Mouse (Mus musculus) adrenal gland, adult (tissue): ENCODE data around the gene Pinlyp.
"Not testable (repeated sequence)": the region's sequence is repeated elsewhere in the genome, so short reads cannot be mapped to it uniquely, and the experiment has no call there.

Experiments
- DNase-seq, 2 experiments: peaks; one replicate each; pipeline ENCODE4 v3.0.0; 2022 to 2023; ENCODE audit warnings: low spot score in 1 of 2; ENCODE audit not compliant: inconsistent age in 2 of 2

Gene Pinlyp

GRCm38 (mm10) chr7:24525686-24526420 is 20.1 kb downstream of the Pinlyp start:
- no peak for DNase-seq

GRCm38 (mm10) chr7:24524978-24525377 is 20.9 kb downstream of the Pinlyp start:
- DNase-seq: no peak

GRCm38 (mm10) chr7:24523723-24524122 is 22.2 kb downstream of the Pinlyp start:
- DNase-seq: no peak

GRCm38 (mm10) chr7:24522805-24523204 is 23.1 kb downstream of the Pinlyp start:
- DNase-seq: no peak

GRCm38 (mm10) chr7:24520054-24520453 is 25.9 kb downstream of the Pinlyp start:
- DNase-seq: not testable (repeated sequence)

DNA sequence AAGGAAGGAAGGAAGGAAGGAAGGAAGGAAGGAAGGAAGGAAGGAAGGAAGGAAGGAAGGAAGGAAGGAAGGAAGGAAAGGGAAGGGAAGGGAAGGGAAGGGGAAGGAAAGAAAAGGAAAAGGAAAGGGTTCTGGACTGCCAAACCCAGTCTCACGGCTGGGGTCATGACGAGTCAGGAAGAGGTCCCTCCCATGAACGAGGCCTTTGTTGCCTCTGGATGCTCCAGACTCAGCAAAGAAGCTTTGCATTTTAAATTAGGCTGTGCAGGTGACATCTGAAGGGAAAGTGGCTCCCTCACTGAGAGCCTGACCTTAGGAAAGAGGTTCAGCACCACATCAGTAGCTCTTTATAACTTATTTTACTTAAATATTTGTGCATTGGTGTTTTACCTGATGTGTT is 26.8 kb downstream of the Pinlyp start:
- DNase-seq: no peak

- no peak for DNase-seq
These were observed 28.3 kb downstream of the Pinlyp start for GRCm38 (mm10) chr7:24517654-24518053.

- no peak for DNase-seq
These were observed 28.8 kb downstream of the Pinlyp start for GRCm38 (mm10) chr7:24517077-24517476.

DNA sequence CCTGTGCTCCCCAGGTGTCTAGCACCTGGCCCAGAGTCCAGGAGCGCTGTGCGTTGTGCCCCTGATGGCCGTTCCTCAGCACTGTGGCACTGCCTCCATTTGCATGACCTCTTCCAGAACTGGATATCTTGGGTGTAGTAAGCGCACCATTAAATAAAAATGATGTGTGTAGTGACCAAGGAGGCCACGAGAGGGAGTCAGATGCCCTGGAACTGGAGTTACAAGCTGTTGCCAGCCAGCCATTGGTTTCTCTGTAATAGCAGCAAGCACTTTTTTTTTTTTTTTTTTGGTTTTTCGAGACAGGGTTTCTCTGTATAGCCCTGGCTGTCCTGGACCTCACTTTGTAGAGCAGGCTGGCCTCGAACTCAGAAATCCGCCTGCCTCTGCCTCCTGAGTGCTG is 29.6 kb downstream of the Pinlyp start:
- peak in 1 of 2 experiments; percentile 64 for DNase-seq

DNA sequence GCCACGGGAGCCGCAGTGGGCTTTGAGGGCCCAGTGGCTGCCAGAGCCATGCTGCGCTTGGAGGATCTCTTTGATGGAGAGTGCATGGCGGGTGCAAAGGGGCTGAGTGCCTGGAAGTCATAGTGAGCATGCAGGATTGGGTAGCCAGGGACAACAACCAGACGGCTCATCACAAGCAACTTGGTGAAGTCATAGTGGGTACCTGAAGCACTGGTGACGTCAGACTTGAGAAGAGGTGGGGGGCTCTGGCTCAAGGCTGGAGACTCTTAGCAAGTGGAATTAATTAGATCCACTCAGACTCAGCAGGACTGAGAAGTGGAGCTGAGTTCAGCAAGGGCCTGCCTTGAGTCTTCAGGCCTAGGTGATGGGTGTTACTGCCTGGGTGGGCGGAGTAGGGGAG is 33.6 kb downstream of the Pinlyp start, which contains the start of gene AC161166.1:
AC161166.1 (minus strand) TSS at position 101 of the 400 bp plus-strand sequence.
- no peak for DNase-seq

DNA sequence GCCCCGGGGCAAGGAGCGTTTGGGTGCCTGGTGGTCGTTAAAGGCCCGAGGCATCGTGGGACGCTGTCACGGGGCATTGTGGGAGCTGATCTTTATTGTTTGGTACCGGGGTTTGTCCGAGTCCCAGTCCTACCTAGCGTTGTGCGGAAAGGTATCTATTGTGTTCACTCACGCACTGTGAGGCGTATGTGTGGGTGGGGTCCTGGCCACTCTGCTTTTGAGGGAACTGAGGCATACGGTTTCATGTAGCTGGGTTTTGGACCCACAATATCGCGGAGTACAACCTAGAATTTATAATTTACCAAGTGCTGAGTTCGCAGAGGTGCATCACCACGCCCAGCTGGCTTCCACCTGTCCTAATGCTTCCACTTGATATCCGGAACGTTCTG is 38.2 kb downstream of the Pinlyp start:
- DNase-seq: no peak

GRCm38 (mm10) chr7:24506838-24507725 is 38.8 kb downstream of the Pinlyp start, which contains the start of gene Zfp428:
Gene Zfp428 (plus strand): TSS chr7:24507006.
- DNase-seq: peak; percentile 86 to 96

DNA sequence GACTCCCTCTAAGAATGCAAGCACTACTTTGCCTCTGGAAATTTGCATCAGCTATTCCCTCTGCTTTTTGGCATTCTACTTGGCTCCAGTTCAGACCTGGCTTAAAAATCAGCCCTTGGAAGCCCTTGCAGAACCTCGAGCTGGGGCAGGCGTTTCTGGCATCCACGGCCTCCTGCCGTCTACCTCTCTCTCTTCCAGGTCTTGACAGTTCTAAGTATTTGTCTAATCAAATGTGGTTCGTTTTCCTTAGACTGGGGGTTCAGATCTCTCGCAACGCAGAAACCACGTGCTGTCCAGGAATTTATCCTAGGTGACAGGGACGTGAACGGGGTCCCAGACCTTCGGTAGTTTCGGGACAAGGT is 39.5 kb downstream of the Pinlyp start:
- peak; percentile 36 to 84 for DNase-seq

DNA sequence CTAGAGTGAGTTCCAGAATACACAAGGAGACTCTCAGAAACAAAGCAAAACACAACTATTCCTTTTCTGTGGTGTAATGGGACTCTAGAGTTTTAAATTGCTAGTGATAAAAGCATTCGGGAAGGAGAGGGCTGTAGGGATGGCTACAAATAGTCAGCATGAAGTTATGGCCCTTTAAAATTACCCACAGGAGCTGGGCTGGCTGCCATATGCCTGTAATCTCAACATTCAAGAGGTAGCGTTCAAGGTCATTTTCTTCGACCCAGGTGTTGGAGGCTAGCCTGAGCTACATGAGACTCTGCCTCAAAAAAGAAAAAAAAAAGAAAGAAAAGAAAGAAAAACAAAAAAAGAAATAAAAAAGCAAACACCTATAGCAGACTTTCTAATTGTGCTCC is 39.9 kb downstream of the Pinlyp start:
- no peak for DNase-seq

GRCm38 (mm10) chr7:24505447-24506064 is 40.4 kb downstream of the Pinlyp start:
- no peak for DNase-seq

- DNase-seq: no peak
These were observed 41.0 kb downstream of the Pinlyp start for GRCm38 (mm10) chr7:24504868-24505267.

GRCm38 (mm10) chr7:24504004-24504403 is 41.9 kb downstream of the Pinlyp start:
- DNase-seq: no peak

DNA sequence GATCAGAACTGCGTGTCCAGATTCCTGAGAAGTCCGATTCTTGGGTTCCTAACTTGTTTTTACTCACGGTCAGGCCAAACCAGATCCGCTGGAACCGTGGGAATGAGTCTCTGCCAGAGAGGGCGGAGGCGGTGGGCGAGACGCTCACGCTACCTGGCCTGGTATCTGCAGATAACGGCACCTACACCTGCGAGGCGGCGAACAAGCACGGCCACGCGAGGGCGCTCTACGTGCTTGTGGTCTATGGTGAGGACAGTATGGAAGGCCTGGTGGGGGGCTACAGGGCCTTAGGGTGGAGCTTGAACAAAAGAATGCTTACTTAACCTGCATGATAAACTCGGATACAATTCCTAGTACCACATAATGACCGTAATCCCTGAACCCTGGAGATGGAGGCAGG is 44.4 kb downstream of the Pinlyp start:
- peak in 1 of 2 experiments; percentile 31 for DNase-seq

DNA sequence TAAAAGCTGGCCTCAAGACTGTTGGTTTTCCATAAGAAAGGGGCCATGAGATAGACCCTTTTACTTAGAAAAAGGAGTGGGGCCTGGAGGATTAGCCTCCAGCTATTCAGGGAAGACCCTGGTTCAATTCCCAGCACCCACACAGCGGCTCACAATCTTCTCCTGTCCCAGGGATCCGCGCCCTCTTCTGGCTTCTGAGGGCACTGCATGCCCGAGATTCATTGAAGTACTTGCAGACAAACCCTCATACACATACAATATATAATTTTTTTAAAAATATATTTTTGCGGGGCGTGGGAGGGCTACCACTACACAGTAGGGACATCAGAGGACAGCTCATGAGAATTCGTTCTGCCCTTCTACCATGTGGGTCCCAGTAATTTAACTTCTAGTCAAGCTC is 45.0 kb downstream of the Pinlyp start:
- DNase-seq: peak in 1 of 2 experiments; percentile 59

- peak in 1 of 2 experiments; percentile 27 for DNase-seq
These were observed 45.9 kb downstream of the Pinlyp start for GRCm38 (mm10) chr7:24499856-24500577.
